Mouse (Mus musculus): ENCODE measurements around the gene Ate1. TPM values are rescaled to one million over a fixed set of nuclear protein-coding genes. Genes with fewer than 3 reads are reported as not detected.
"Not testable (repeated sequence)": the region's sequence is repeated elsewhere in the genome, so short reads cannot be mapped to it uniquely, and the experiment has no call there.

The Ate1 gene
- polyA plus RNA-seq, 1 experiment = 3.3 TPM

GRCm38 (mm10) chr7:130419961-130420360, 100.2 kb downstream of the Ate1 start:
- H3K4me1 ChIP-seq (ENCODE audit: control insufficient read depth, insufficient read depth, insufficient read length, low read length) = no peaks in the 10 kb centered on the region
- no peak overlapping the region for H3K27ac ChIP-seq (ENCODE audit: insufficient read depth, low read depth, low read length)
- no peaks in the 10 kb centered on the region for H3K27me3 ChIP-seq (ENCODE audit: control insufficient read depth, insufficient read depth, low read length)
- no peak overlapping the region for H3K4me3 ChIP-seq (ENCODE audit: low read depth, low read length)
- peaks cover 7% of the 10 kb centered on the region for H3K36me3 ChIP-seq (ENCODE audit: control insufficient read depth, insufficient read depth, low read length)
- WGBS = 69% methylated on average over 1 of the region's 1 CpGs
- no peak for TF ChIP-seq CTCF (IDR thresholded peaks at IDR 0.05; ENCODE audit: extremely low read depth, insufficient read length, insufficient replicate concordance, low read depth, low read length)
- TF ChIP-seq POLR2A (IDR thresholded peaks at IDR 0.05; ENCODE audit: low read depth, low read length) = no peak

GRCm38 (mm10) chr7:130407622-130408021, 112.5 kb downstream of the Ate1 start:
- Histone ChIP-seq H3K36me3 (ENCODE audit: control insufficient read depth, insufficient read depth, low read length) (peaks cover 3% of the 10 kb centered on the region; the same call in 1 of the 2 replicates), H3K4me3 (ENCODE audit: low read depth, low read length) (no peak overlapping the region), H3K27me3 (ENCODE audit: control insufficient read depth, insufficient read depth, low read length) (no peaks in the 10 kb centered on the region), H3K4me1 (ENCODE audit: control insufficient read depth, insufficient read depth, insufficient read length, low read length) (no peaks in the 10 kb centered on the region), H3K27ac (ENCODE audit: insufficient read depth, low read depth, low read length) (no peak overlapping the region)
- 84% methylated on average over 10 of the region's 10 CpGs for WGBS
- TF ChIP-seq POLR2A (IDR thresholded peaks at IDR 0.05; ENCODE audit: low read depth, low read length) = no peak

- no peaks in the 10 kb centered on the region for H3K27me3 ChIP-seq (ENCODE audit: control insufficient read depth, insufficient read depth, low read length)
- WGBS = 93% methylated on average over 2 of the region's 2 CpGs
- TF ChIP-seq POLR2A (IDR thresholded peaks at IDR 0.05; ENCODE audit: low read depth, low read length) = no peak
Measured at GRCm38 (mm10) chr7:130403346-130403745, 116.8 kb downstream of the Ate1 start.

GRCm38 (mm10) chr7:130394697-130395096, 125.5 kb downstream of the Ate1 start:
- no peak for TF ChIP-seq CTCF (IDR thresholded peaks at IDR 0.05; ENCODE audit: extremely low read depth, insufficient read length, insufficient replicate concordance, low read depth, low read length)
- Histone ChIP-seq H3K4me1 (ENCODE audit: control insufficient read depth, insufficient read depth, insufficient read length, low read length) (no peaks in the 10 kb centered on the region), H3K4me3 (ENCODE audit: low read depth, low read length) (no peak overlapping the region), H3K36me3 (ENCODE audit: control insufficient read depth, insufficient read depth, low read length) (peaks cover 13% of the 10 kb centered on the region), H3K27ac (ENCODE audit: insufficient read depth, low read depth, low read length) (no peak overlapping the region), H3K27me3 (ENCODE audit: control insufficient read depth, insufficient read depth, low read length) (no peaks in the 10 kb centered on the region)
- WGBS = 89% methylated on average over 2 of the region's 2 CpGs

More at GRCm38 (mm10) chr7:130403346-130403745, 116.8 kb downstream of the Ate1 start:
- Histone ChIP-seq H3K4me3 (ENCODE audit: low read depth, low read length) (no peak overlapping the region), H3K27ac (ENCODE audit: insufficient read depth, low read depth, low read length) (no peak overlapping the region), H3K4me1 (ENCODE audit: control insufficient read depth, insufficient read depth, insufficient read length, low read length) (no peaks in the 10 kb centered on the region), H3K36me3 (ENCODE audit: control insufficient read depth, insufficient read depth, low read length) (peaks cover 7% of the 10 kb centered on the region)

GRCm38 (mm10) chr7:130390060-130390459, 130.1 kb downstream of the Ate1 start:
- 96% methylated on average over 1 of the region's 1 CpGs for WGBS
- H3K36me3 ChIP-seq (ENCODE audit: control insufficient read depth, insufficient read depth, low read length) = peaks cover 13% of the 10 kb centered on the region
- H3K27ac ChIP-seq (ENCODE audit: insufficient read depth, low read depth, low read length); H3K4me1 ChIP-seq (ENCODE audit: control insufficient read depth, insufficient read depth, insufficient read length, low read length); H3K4me3 ChIP-seq (ENCODE audit: low read depth, low read length); H3K27me3 ChIP-seq (ENCODE audit: control insufficient read depth, insufficient read depth, low read length): not testable (repeated sequence)

GRCm38 (mm10) chr7:130386308-130386707, 133.9 kb downstream of the Ate1 start:
- H3K27me3 ChIP-seq (ENCODE audit: control insufficient read depth, insufficient read depth, low read length) = no peaks in the 10 kb centered on the region
- WGBS = 77% methylated on average over 3 of the region's 3 CpGs

GRCm38 (mm10) chr7:130385732-130386294, 134.4 kb downstream of the Ate1 start:
- H3K27ac ChIP-seq (ENCODE audit: insufficient read depth, low read depth, low read length) = no peak overlapping the region
- TF ChIP-seq POLR2A (IDR thresholded peaks at IDR 0.05; ENCODE audit: low read depth, low read length) = no peak
- TF ChIP-seq CTCF (IDR thresholded peaks at IDR 0.05; ENCODE audit: extremely low read depth, insufficient read length, insufficient replicate concordance, low read depth, low read length) = no peak
- H3K36me3 ChIP-seq (ENCODE audit: control insufficient read depth, insufficient read depth, low read length) = no peaks in the 10 kb centered on the region
- H3K27me3 ChIP-seq (ENCODE audit: control insufficient read depth, insufficient read depth, low read length) = no peaks in the 10 kb centered on the region
- no peaks in the 10 kb centered on the region for H3K4me1 ChIP-seq (ENCODE audit: control insufficient read depth, insufficient read depth, insufficient read length, low read length)
- 92% methylated on average over 8 of the region's 8 CpGs for WGBS
- H3K4me3 ChIP-seq (ENCODE audit: low read depth, low read length) = no peak overlapping the region

More at GRCm38 (mm10) chr7:130386308-130386707, 133.9 kb downstream of the Ate1 start:
- TF ChIP-seq POLR2A (IDR thresholded peaks at IDR 0.05; ENCODE audit: low read depth, low read length) (no peak), CTCF (IDR thresholded peaks at IDR 0.05; ENCODE audit: extremely low read depth, insufficient read length, insufficient replicate concordance, low read depth, low read length) (no peak)
- no peak overlapping the region for H3K4me3 ChIP-seq (ENCODE audit: low read depth, low read length)
- H3K27ac ChIP-seq (ENCODE audit: insufficient read depth, low read depth, low read length) = no peak overlapping the region
- H3K4me1 ChIP-seq (ENCODE audit: control insufficient read depth, insufficient read depth, insufficient read length, low read length) = no peaks in the 10 kb centered on the region
- peaks cover 2% of the 10 kb centered on the region; the same call in 1 of the 2 replicates for H3K36me3 ChIP-seq (ENCODE audit: control insufficient read depth, insufficient read depth, low read length)

- TF ChIP-seq CTCF (IDR thresholded peaks at IDR 0.05; ENCODE audit: extremely low read depth, insufficient read length, insufficient replicate concordance, low read depth, low read length) (no peak), POLR2A (IDR thresholded peaks at IDR 0.05; ENCODE audit: low read depth, low read length) (no peak)
- WGBS = 96% methylated on average over 13 of the region's 13 CpGs
- Histone ChIP-seq H3K4me1 (ENCODE audit: control insufficient read depth, insufficient read depth, insufficient read length, low read length) (no peaks in the 10 kb centered on the region), H3K27ac (ENCODE audit: insufficient read depth, low read depth, low read length) (no peak overlapping the region), H3K36me3 (ENCODE audit: control insufficient read depth, insufficient read depth, low read length) (no peaks in the 10 kb centered on the region), H3K4me3 (ENCODE audit: low read depth, low read length) (no peak overlapping the region), H3K27me3 (ENCODE audit: control insufficient read depth, insufficient read depth, low read length) (no peaks in the 10 kb centered on the region)
Measured at GRCm38 (mm10) chr7:130382126-130382525, 138.0 kb downstream of the Ate1 start.

All from small intestine, adult 2 months (tissue).